Mouse (Mus musculus): ENCODE data around the gene Fbln2.
"Not testable (repeated sequence)": the region's sequence is repeated elsewhere in the genome, so short reads cannot be mapped to it uniquely, and the experiment has no call there.

Fbln2 gene

GRCm38 (mm10) chr6:91212155-91212554 is at the start of gene Fbln2:
Gene Fbln2, plus strand, starts transcription at chr6:91212455.
- not testable (repeated sequence) for DNase-seq (ENCODE audit: low read depth, low spot score)

DNA sequence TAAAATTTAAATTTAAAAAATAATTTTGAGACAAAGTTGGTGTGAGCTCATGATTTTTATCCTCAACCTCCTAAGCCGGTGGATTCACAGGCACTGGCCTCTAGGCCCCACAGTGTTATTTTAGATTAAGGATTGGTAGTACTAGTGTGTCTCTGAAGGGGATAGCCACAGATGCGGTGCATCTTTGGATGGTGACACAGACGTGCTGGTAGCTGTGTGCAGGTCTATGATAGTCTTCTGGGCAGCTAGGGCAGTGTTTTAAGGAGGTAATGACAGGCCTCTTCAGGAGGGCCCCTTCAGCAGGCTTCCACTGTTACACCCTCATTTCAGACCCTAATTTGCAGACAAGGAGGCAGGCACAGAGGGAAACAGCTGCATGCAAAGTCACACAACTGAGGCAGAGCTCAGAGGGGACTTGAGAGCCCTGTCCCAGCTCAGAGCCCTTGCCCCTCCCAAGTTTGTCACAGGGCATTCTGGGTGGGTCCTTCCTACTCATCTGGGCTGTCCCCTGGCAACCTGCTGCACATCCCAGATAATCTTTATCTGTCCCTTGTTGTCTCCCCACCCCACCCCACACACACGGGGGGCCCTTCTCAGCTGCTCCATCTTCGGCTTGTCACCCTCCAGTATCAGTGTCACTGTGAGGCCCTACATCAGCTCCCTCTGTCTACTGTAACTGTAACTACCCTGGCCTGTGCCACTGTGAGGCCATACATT is 48.9 kb upstream of the Fbln2 start:
- DNase-seq (ENCODE audit: low read depth, low spot score): no peak

GRCm38 (mm10) chr6:91164584-91164983 is 47.7 kb upstream of the Fbln2 start:
- no peak for DNase-seq (ENCODE audit: low read depth, low spot score)

- DNase-seq (ENCODE audit: low read depth, low spot score): no peak
Observed at GRCm38 (mm10) chr6:91165210-91165609, 47.0 kb upstream of the Fbln2 start.

GRCm38 (mm10) chr6:91167828-91168227 is 44.4 kb upstream of the Fbln2 start:
- no peak for DNase-seq (ENCODE audit: low read depth, low spot score)

DNA sequence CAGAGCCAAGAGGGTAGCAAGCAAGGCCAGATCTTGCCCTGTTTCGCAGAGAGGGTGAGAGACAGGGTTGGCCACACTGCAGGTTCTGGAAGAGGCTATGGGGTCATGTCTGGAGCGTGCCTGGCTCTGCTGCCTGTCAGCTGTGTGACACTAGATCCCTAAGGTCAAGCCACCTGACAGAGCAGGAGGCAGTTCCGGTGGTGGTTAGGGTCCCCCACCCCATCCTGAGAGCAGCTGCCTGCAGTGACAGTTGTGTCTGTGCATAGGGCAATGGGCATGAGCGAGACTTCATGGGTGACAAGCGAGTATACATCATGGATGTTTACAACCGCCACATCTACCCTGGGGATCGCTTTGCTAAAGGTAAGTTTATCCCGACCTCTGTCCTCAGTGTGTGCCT is 43.1 kb upstream of the Fbln2 start:
- DNase-seq (ENCODE audit: low read depth, low spot score): no peak

GRCm38 (mm10) chr6:91171396-91171895 is 40.8 kb upstream of the Fbln2 start:
- DNase-seq (ENCODE audit: low read depth, low spot score): no peak

GRCm38 (mm10) chr6:91172381-91172780 is 39.9 kb upstream of the Fbln2 start:
- no peak for DNase-seq (ENCODE audit: low read depth, low spot score)

DNA sequence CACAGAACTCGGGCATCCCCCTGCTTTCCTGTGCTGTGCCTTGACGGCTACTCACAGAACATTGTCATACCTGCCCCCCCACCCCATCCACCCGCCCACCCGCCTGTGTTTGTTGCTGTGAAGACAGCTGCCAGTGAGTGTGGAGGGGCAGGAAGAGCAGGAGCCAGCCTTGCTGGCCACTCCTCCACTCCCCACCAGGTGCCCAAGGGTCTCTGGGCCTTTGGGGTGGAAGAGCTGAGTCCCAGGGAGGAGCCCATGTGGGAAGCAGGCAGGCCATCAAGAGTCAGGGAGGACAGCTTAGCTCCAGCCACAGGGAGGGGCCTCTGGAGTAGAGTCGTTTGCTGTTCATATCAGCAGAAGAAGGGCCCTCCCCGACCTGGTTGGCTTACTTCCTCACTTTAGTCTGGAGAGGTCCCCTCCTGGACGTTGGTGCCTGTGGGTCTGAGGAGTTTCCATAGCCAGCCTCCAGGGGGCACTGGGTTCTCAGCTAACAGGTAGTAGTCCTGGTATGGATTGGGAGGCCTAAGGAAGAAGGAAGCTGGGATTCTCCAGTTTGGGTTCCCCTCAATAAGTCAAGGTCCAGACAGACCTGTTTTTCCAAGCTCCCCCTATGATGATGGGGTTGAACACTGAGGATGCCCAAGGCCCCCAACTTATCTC is 38.9 kb upstream of the Fbln2 start:
- DNase-seq (ENCODE audit: low read depth, low spot score): no peak

- no peak for DNase-seq (ENCODE audit: low read depth, low spot score)
Observed at GRCm38 (mm10) chr6:91174211-91174610, 38.0 kb upstream of the Fbln2 start.

GRCm38 (mm10) chr6:91180767-91181171 is 31.5 kb upstream of the Fbln2 start:
- no peak for DNase-seq (ENCODE audit: low read depth, low spot score)

GRCm38 (mm10) chr6:91181320-91181719 is 30.9 kb upstream of the Fbln2 start:
- no peak for DNase-seq (ENCODE audit: low read depth, low spot score)

- DNase-seq (ENCODE audit: low read depth, low spot score): no peak
Observed at GRCm38 (mm10) chr6:91182075-91182490, 30.2 kb upstream of the Fbln2 start.

DNA sequence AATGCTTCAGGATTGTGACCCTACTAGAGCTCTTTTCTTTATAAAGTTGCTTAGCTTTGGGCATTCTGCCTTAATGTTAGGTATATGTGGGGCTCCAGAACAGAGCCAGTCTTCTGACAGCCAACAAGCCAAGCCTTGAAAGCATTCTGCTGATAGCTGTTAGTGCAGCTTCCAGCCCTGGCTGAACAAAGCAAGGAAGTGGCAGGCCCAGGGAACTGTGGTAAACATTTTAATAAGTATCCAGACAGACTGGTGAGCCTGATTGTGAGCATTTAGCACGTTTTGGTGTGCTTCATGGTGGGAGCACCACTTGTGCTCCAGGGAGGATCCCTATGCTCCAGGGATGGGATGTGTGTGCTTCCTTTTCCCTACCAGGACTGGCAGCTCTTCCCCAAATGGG is 29.2 kb upstream of the Fbln2 start:
- DNase-seq (ENCODE audit: low read depth, low spot score): no peak

DNA sequence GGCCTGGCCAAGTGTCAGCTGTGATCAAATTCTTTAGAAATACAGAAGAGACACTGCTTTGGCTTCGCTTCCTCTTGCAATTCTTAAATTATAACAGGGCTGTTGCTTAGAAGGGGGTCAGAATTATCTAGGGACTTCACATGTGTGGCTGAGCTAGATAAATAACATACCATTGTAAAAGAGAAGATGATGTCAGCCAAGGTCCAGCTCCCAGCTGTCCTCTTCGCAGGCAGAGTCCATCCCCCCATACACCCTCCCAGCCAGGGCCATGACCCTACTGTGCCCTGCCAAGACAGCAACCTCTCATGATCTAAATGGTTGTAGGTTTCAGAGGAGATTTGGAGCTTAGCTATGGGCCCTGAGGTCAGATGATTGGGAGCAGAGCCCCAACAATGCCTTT is 28.3 kb upstream of the Fbln2 start:
- DNase-seq (ENCODE audit: low read depth, low spot score): no peak

- no peak for DNase-seq (ENCODE audit: low read depth, low spot score)
Observed at GRCm38 (mm10) chr6:91184776-91185175, 27.5 kb upstream of the Fbln2 start.

- DNase-seq (ENCODE audit: low read depth, low spot score): no peak
Observed at GRCm38 (mm10) chr6:91185502-91185901, 26.8 kb upstream of the Fbln2 start.

GRCm38 (mm10) chr6:91186161-91186931 is 25.9 kb upstream of the Fbln2 start:
- no peak for DNase-seq (ENCODE audit: low read depth, low spot score)

DNA sequence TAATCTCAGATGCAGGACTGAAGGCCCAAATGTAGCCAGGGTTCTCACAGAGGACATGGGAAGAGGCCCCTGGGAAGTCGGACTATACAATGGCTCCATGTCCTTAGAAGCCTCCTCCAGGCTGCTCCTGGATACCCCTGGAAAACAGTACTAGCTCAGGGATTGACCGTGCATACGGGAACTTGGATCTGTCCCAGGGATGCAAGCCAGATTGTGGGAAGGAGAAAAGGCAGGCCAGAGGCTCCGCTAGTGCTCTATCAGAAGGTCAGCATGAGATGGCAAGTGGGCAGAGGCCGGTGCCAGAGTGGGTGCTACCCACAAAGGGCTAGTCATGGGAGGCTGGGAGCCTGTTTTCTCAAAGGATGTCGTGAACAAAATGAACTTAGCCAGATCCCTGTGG is 25.3 kb upstream of the Fbln2 start:
- no peak for DNase-seq (ENCODE audit: low read depth, low spot score)

DNA sequence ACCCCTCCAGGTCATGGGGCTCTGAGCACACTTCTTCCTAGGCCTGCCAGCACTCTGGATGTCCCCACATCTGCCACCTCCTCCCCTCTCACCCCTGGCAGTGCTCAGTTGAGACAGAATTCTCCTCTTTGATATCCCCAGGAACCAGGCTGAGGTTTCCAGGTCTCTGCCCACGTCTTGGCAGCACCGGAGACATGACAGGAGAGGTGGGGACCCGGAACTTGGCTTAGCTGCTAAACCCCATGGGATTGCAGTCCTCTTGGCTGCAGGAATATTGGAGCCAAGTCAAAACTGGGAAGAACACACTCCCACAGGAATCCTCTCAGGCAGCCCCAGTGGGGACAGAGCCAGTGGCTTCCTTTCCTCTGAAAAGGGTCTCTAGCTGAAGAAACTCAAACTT is 24.4 kb upstream of the Fbln2 start:
- DNase-seq (ENCODE audit: low read depth, low spot score): no peak

GRCm38 (mm10) chr6:91189971-91190370 is 22.3 kb upstream of the Fbln2 start:
- DNase-seq (ENCODE audit: low read depth, low spot score): no peak

- DNase-seq (ENCODE audit: low read depth, low spot score): no peak
Observed at GRCm38 (mm10) chr6:91191465-91191864, 20.8 kb upstream of the Fbln2 start.
